Mouse (Mus musculus) heart, embryonic 14.5 days (tissue): ENCODE data around the gene Kif27. TPM values are rescaled to one million over a fixed set of nuclear protein-coding genes. Genes with fewer than 3 reads are reported as not detected.
A peak's percentile ranks its signal among the peaks of the same experiment; 100 is the strongest.

Experiments used
- ATAC-seq: fragments of 200-750 bp; cut with Nextera tagmentation; 2 replicates; pipeline ENCODE4 v1.8.0; 2017; ENCODE audit warnings: low read depth, moderate TSS enrichment; ENCODE audit not compliant: insufficient number of reproducible peaks, insufficient read depth, low FRiP score
- H3K27ac ChIP-seq, 2 experiments: fragments of 200-500 bp in 1 of 2; fragments of 300-500 bp in 1 of 2; sonication (generic) in 1 of 2; replicated peaks in 1 of 2; 2 replicates each; pipeline ENCODE4 v1.5.1; 2012 to 2014; ENCODE audit warnings: low read depth in 2 of 2, low read length in 2 of 2, control low read depth in 1 of 2, mild to moderate bottlenecking in 1 of 2, mixed read lengths in 1 of 2; ENCODE audit not compliant: control insufficient read depth in 1 of 2, insufficient read depth in 1 of 2
- H3K27me3 ChIP-seq: fragments of 300-500 bp; sonication (generic); 2 replicates; pipeline ENCODE4 v1.6.1; 2014; ENCODE audit warnings: mild to moderate bottlenecking, low read length, control low read depth; ENCODE audit not compliant: control insufficient read depth, insufficient read depth
- H3K36me3 ChIP-seq: fragments of 300-500 bp; sonication (generic); 2 replicates; pipeline ENCODE4 v1.6.1; 2014; ENCODE audit warnings: mild to moderate bottlenecking, control low read depth, low read length, mixed read lengths; ENCODE audit not compliant: control insufficient read depth, insufficient read depth
- H3K4me1 ChIP-seq, 2 experiments: fragments of 200-500 bp in 1 of 2; fragments of 300-500 bp in 1 of 2; sonication (generic) in 1 of 2; 2 replicates each; pipeline ENCODE4 v1.6.1; 2012 to 2014; ENCODE audit warnings: low read length in 2 of 2, control low read depth in 1 of 2, mixed read lengths in 1 of 2; ENCODE audit not compliant: control insufficient read depth in 2 of 2, insufficient read depth in 2 of 2
- H3K4me2 ChIP-seq: fragments of 300-500 bp; sonication (generic); 2 replicates; pipeline ENCODE4 v1.6.1; 2014; ENCODE audit warnings: mild to moderate bottlenecking, low read length
- H3K4me3 ChIP-seq, 2 experiments: fragments of 200-500 bp in 1 of 2; fragments of 300-500 bp in 1 of 2; sonication (generic) in 1 of 2; 2 replicates each; pipeline ENCODE4 v1.5.1; 2012 to 2014; ENCODE audit warnings: low read length in 2 of 2, mild to moderate bottlenecking in 2 of 2, control low read depth in 1 of 2, low read depth in 1 of 2, moderate library complexity in 1 of 2; ENCODE audit not compliant: control insufficient read depth in 1 of 2, insufficient read depth in 1 of 2
- H3K9ac ChIP-seq: fragments of 300-500 bp; sonication (generic); 2 replicates; pipeline ENCODE4 v1.6.1; 2014; ENCODE audit warnings: mild to moderate bottlenecking, low read length
- H3K9me3 ChIP-seq: fragments of 300-500 bp; sonication (generic); 2 replicates; pipeline ENCODE4 v1.6.1; 2016; ENCODE audit warnings: low read length, control low read depth; ENCODE audit not compliant: control insufficient read depth
- WGBS: fragments of 180-500 bp; shearing (Covaris S2); extraction: QIAGEN DNeasy Blood & Tissue Kit; methylation state at CpG from one replicate; pipeline ENCODE4 v1.1.7; 2014; 5-methylcytosine and 5-hydroxymethylcytosine counted together
- polyA plus RNA-seq: library from polyadenylated mRNA; unstranded; fragments of >200 nt; fragmentation: Nextera tagmentation; extraction: Ambion mirVana; gene quantifications from 2 replicates; pipeline ENCODE4 v1.2.1, GENCODE M21; 2014

The Kif27 gene
- polyA plus RNA-seq, 1 experiment from 2014 or later, result 0.82 TPM

DNA sequence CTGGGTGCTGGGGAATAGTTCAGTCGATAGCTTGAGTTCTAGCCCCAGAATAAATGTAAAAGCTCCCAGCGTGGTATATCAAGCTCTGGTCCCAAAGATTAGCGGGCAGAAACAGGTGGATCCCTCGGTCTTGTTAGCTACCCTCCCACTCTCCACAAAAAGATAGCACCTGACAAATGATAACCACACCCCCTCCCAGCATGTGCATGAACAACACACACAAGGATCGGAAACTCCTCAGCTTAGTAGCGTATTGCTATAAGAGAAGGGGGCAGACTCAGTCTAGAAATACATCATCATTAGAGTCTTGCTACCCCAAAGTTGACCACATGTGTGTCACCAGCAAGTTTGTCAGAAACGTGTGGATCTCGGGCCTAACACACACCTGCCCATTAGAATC, 83.3 kb downstream of the Kif27 start, which contains the start of gene Gkap1:
Gene Gkap1 (minus strand): TSS at position 101 of the 400 bp plus-strand sequence.
- no peak for ATAC-seq
- H3K9ac ChIP-seq, result peak within 1 kb of the TSS; percentile 91
- WGBS, result 74% methylated on average over 8 of the region's 8 CpGs

DNA sequence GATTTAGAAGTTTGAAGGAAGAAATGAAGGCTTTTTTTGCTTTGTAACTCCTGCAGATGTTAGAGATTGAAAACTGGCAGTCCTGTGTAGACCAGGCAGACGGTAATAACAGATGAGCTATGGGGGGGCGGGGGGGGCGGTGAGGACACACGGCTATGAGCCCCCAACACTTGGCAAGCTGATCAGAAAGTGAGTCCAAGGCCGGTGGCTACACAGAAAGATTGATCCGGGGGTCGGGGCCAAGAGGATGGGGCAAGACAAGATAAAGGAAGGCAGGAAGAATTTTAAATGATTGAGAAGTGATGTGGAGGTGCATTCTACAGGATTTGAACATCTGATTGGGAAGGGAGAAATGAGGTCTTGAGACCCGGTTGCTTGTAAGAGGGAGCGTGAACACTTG, 83.8 kb downstream of the Kif27 start:
- Histone ChIP-seq H3K4me3 (peak overlapping the region; percentile 93 to 96), H3K4me2 (peak overlapping the region; percentile 80), H3K9me3 (no peaks in the 10 kb centered on the region), H3K9ac (peak overlapping the region; percentile 91; the same call in 1 of the 2 replicates), H3K27ac (no peak overlapping the region), H3K27me3 (peaks cover 8% of the 10 kb centered on the region), H3K36me3 (no peaks in the 10 kb centered on the region), H3K4me1 (peaks cover 4 to 13% of the 10 kb centered on the region in 2 experiments)
- 23% methylated on average over 9 of the region's 9 CpGs for WGBS
- ATAC-seq, result no peak

More for the DNA sequence above, 83.3 kb downstream of the Kif27 start, which contains the start of gene Gkap1:
- Histone ChIP-seq H3K27me3 (peaks cover 8% of the 10 kb centered on the region), H3K36me3 (no peaks in the 10 kb centered on the region), H3K27ac (peak within 1 kb of the TSS; percentile 13 to 80), H3K4me3 (peak within 1 kb of the TSS; percentile 93 to 96), H3K9me3 (no peaks in the 10 kb centered on the region), H3K4me2 (peak within 1 kb of the TSS; percentile 80), H3K4me1 (peaks cover 4 to 13% of the 10 kb centered on the region in 2 experiments)

DNA sequence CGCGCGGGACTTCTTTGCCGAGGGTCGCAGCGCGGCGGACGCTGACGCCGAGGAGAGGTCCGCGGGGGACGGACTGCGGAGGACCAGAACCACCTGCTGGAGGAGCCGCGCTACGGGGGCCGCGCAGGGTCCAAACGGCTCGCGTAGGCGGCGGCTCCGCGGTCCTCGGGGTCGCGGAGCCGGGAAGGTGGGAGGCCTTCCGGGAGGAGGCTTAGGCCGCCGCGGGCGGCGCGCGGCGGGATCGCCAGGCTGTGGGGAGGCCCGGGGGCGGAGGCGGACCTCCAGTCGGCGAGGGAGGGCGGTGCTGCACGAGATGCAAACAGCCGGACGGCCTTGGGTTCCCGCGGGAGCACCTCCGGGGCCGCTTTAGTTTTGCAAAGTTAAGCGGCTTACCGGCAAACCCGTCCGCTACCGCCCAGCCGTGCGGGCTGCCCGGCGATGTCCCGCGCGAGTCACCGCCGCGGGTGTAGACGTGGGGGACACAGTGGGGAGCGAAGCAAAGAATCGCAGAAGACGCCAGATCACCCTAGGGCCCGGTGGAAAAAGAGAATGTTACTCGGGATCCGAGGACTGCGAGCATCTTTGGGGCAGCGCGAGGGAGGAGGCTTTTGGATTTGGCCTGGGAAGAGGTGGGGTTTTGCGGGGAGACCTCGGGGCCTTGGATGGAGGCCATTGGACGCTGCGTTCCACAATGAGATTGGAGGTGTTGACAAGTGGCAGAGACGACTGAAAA, 84.5 kb downstream of the Kif27 start:
- ATAC-seq, result peak; percentile 82
- under 1% methylated on average over 63 of the region's 84 CpGs for WGBS

DNA sequence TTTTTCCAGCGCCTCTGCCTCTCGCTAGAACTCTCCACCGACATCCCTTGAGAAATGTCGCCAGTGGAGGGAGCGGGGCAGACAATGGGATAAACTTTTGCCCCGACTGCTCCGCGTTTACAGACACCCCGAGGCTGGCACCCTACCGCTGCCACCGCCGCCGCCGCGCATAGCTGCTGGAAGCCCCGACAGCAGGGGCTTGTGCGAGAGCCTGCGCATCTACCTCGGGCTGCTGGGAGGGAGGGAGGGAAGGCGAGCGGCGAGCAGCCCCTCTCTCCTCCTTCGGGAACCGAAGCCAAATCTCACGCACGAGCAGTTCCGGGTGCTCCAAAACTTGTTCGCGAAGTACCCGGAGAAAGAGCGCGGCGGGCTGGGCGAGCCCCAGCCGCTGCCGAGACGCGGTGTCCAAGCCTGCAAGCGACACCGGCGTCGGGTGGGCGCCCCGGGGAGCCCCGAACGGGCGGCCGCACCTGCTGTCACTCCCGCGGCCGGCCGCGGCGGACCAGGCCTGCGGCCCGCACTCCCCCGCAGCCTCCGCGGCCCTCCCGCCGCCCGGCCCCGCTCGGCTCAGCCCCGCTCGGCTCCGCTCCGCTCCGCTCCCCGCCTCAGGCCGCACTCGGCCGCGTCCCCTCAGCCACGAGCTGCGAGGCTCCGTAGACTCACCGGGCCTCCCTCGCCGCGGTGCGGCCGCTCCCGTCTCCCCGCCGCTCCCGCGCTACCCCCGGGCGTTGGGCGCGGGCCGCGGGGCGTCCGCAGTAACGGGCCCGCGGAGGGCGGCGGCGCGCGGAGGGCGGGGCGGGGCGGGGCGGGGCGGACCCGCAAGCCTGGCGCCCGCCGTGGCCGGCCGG, 85.3 kb downstream of the Kif27 start:
- Histone ChIP-seq H3K4me3 (peak overlapping the region; percentile 93 to 96), H3K27me3 (peaks cover 8% of the 10 kb centered on the region), H3K4me1 (peaks cover 4 to 13% of the 10 kb centered on the region in 2 experiments), H3K4me2 (peak overlapping the region; percentile 80), H3K36me3 (no peaks in the 10 kb centered on the region), H3K9ac (peak overlapping the region; percentile 91), H3K27ac (peak overlapping the region; percentile 31 to 80; a peak in 2 of 4 replicates), H3K9me3 (no peaks in the 10 kb centered on the region)
- under 1% methylated on average over 108 of the region's 115 CpGs for WGBS
- peak; percentile 49 for ATAC-seq

More for the DNA sequence above, 84.5 kb downstream of the Kif27 start:
- H3K9ac ChIP-seq, result peak overlapping the region; percentile 91
- H3K27me3 ChIP-seq, result peaks cover 8% of the 10 kb centered on the region
- peak overlapping the region; percentile 93 to 96 for H3K4me3 ChIP-seq
- peak overlapping the region; percentile 80 for H3K4me2 ChIP-seq
- H3K9me3 ChIP-seq, result no peaks in the 10 kb centered on the region
- H3K4me1 ChIP-seq, result peaks cover 4 to 13% of the 10 kb centered on the region in 2 experiments
- no peaks in the 10 kb centered on the region for H3K36me3 ChIP-seq
- peak overlapping the region; percentile 13 to 80 for H3K27ac ChIP-seq

DNA sequence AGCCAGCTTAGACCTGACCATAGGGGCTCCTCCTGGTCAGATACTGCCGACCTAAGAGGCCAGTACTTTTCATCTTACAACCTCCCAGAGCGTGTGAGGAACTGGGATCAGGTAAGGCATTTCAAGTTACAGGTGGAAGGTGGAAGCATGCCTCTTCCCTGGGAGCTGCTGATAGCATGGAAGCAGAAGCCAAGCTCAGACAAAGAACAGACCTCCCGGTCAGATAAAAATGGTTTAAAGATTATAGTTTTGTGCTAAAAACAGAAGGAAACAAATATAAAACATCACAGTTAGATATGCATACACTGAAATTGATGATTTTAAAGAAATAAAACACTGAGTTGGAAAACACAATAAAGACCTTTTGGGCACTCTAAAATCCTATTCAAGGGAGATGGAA, 92.1 kb downstream of the Kif27 start:
- H3K4me3 ChIP-seq, result no peak overlapping the region
- ATAC-seq, result no peak
- H3K9me3 ChIP-seq, result no peaks in the 10 kb centered on the region
- 71% methylated on average over 3 of the region's 3 CpGs for WGBS
- H3K4me2 ChIP-seq, result no peak overlapping the region
- no peak overlapping the region for H3K27ac ChIP-seq
- no peaks in the 10 kb centered on the region for H3K27me3 ChIP-seq
- no peak overlapping the region for H3K9ac ChIP-seq
- peaks cover 14% of the 10 kb centered on the region for H3K36me3 ChIP-seq
- no peaks in the 10 kb centered on the region for H3K4me1 ChIP-seq

DNA sequence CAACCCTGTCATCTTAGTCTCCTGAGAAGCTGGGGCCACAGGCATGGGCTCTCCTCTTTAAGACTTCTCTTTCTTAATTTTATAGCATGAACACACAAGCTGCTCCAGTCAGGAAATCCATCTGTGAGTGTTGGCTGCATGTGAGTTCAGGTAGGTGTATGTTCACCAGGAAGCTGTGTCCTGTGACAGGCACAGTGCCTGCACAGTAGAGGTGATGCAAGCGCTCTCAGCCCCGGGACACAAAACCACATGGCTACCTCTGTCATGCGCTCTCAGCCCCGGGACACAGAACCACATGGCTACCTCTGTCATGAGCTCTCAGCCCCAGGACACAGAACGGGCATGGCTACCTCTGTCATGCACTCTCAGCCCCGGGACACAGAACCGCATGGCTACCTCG, 95.4 kb downstream of the Kif27 start:
- H3K27me3 ChIP-seq, result no peaks in the 10 kb centered on the region
- no peaks in the 10 kb centered on the region for H3K9me3 ChIP-seq
- H3K4me3 ChIP-seq, result no peak overlapping the region
- peaks cover 31% of the 10 kb centered on the region for H3K36me3 ChIP-seq
- no peak overlapping the region for H3K27ac ChIP-seq
- no peak overlapping the region for H3K4me2 ChIP-seq
- ATAC-seq, result no peak
- H3K9ac ChIP-seq, result no peak overlapping the region
- no peaks in the 10 kb centered on the region for H3K4me1 ChIP-seq
- 73% methylated on average over 8 of the region's 8 CpGs for WGBS

DNA sequence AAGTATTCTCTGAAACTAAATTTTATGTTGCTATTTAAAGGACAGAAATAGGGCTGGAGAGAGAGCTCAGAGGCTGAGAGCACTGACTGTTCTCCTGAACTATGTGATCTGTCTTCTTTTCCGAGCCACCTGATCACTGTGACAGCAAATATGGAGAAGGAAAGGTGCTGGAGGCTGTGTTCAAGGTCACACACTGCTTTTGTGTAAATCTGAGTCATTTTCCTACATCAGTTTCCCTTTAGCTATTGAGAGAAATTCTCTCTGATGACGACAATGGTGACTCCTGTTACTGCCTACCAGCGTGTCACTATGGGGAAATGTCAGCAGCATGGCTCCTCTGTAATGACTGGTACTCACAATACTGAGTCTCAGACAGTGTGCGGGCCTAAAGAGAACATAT, 97.2 kb downstream of the Kif27 start:
- Histone ChIP-seq H3K4me2 (no peak overlapping the region), H3K9ac (no peak overlapping the region), H3K4me1 (no peaks in the 10 kb centered on the region), H3K36me3 (peaks cover 36% of the 10 kb centered on the region), H3K27me3 (no peaks in the 10 kb centered on the region), H3K27ac (peak overlapping the region in 1 of 2 experiments; percentile 9; a peak in 2 of 4 replicates), H3K4me3 (no peak overlapping the region), H3K9me3 (no peaks in the 10 kb centered on the region)
- ATAC-seq, result no peak
- WGBS, result 65% methylated on average over 4 of the region's 4 CpGs
